Mouse (Mus musculus) limb, embryonic 12.5 days (tissue): Measurements from ENCODE around the gene Erv3. TPM values are rescaled to one million over a fixed set of nuclear protein-coding genes. Genes with fewer than 3 reads are reported as not detected.
A peak's percentile ranks its signal among the peaks of the same experiment; 100 is the strongest.

Experiments used
- ATAC-seq: fragments of 200-750 bp; cut with Nextera tagmentation; 2 replicates; pipeline ENCODE4 v1.8.0; 2017; ENCODE audit warnings: low read depth, moderate TSS enrichment; ENCODE audit not compliant: insufficient number of reproducible peaks, insufficient read depth, low FRiP score, low TSS enrichment
- H3K27ac ChIP-seq: fragments of 300-500 bp; sonication (generic); 2 replicates; pipeline ENCODE4 v1.5.1; 2016; ENCODE audit warnings: mild to moderate bottlenecking, moderate library complexity
- H3K27me3 ChIP-seq: fragments of 300-500 bp; sonication (generic); 2 replicates; pipeline ENCODE4 v1.6.1; 2016; ENCODE audit warnings: mild to moderate bottlenecking, moderate library complexity
- H3K36me3 ChIP-seq: fragments of 300-500 bp; sonication (generic); 2 replicates; pipeline ENCODE4 v1.6.1; 2016; ENCODE audit warnings: mild to moderate bottlenecking, moderate library complexity
- H3K4me1 ChIP-seq: fragments of 300-500 bp; sonication (generic); replicated peaks from 2 replicates; pipeline ENCODE4 v1.6.1; 2016
- H3K4me2 ChIP-seq: fragments of 300-500 bp; sonication (generic); 2 replicates; pipeline ENCODE4 v1.6.1; 2016; ENCODE audit warnings: mild to moderate bottlenecking, moderate library complexity
- H3K4me3 ChIP-seq: fragments of 300-500 bp; sonication (generic); replicated peaks from 2 replicates; pipeline ENCODE4 v1.5.1; 2016; ENCODE audit warnings: mild to moderate bottlenecking
- H3K9ac ChIP-seq: fragments of 300-500 bp; sonication (generic); replicated peaks from 2 replicates; pipeline ENCODE4 v1.6.1; 2016; ENCODE audit warnings: mild to moderate bottlenecking, moderate library complexity
- H3K9me3 ChIP-seq: fragments of 300-500 bp; sonication (generic); 2 replicates; pipeline ENCODE4 v1.6.1; 2016; ENCODE audit warnings: mild to moderate bottlenecking, moderate library complexity
- WGBS: fragments of 180-500 bp; shearing (Covaris S2); methylation state at CpG from one replicate; pipeline ENCODE4 v1.1.7; 2016; 5-methylcytosine and 5-hydroxymethylcytosine counted together
- polyA plus RNA-seq: library from polyadenylated mRNA; unstranded; fragments of >200 nt; fragmentation: Nextera tagmentation; extraction: Ambion mirVana; gene quantifications from 2 replicates; pipeline ENCODE4 v1.2.1, GENCODE M21; 2016

Erv3 gene
- polyA plus RNA-seq, 1 experiment from 2014 or later: not detected

- no peak overlapping the region for H3K9ac ChIP-seq
- no peaks in the 10 kb centered on the region for H3K4me1 ChIP-seq
- H3K27ac ChIP-seq: no peak overlapping the region
- H3K36me3 ChIP-seq: no peaks in the 10 kb centered on the region
- H3K4me2 ChIP-seq: no peak overlapping the region
- 93% methylated on average over 2 of the region's 2 CpGs for WGBS
- H3K4me3 ChIP-seq: no peak overlapping the region
- no peaks in the 10 kb centered on the region for H3K27me3 ChIP-seq
- no peaks in the 10 kb centered on the region for H3K9me3 ChIP-seq
- ATAC-seq: no peak
These were observed 4.8 kb upstream of the Erv3 start for GRCm38 (mm10) chr2:131864262-131864796.

GRCm38 (mm10) chr2:131863472-131863871 is 3.9 kb upstream of the Erv3 start:
- no peaks in the 10 kb centered on the region for H3K36me3 ChIP-seq
- 68% methylated on average over 3 of the region's 3 CpGs for whole genome bisulfite sequencing
- no peak overlapping the region for H3K9ac ChIP-seq
- H3K27ac ChIP-seq: no peak overlapping the region
- H3K4me2 ChIP-seq: no peak overlapping the region
- no peak overlapping the region for H3K4me3 ChIP-seq
- no peaks in the 10 kb centered on the region for H3K27me3 ChIP-seq
- no peak for ATAC-seq
- H3K9me3 ChIP-seq: no peaks in the 10 kb centered on the region
- H3K4me1 ChIP-seq: no peaks in the 10 kb centered on the region

- WGBS: 58% methylated on average over 3 of the region's 3 CpGs
- Histone ChIP-seq H3K4me2 (no peak overlapping the region), H3K27ac (no peak overlapping the region), H3K9me3 (no peaks in the 10 kb centered on the region), H3K9ac (no peak overlapping the region), H3K27me3 (no peaks in the 10 kb centered on the region), H3K4me3 (no peak overlapping the region), H3K36me3 (no peaks in the 10 kb centered on the region), H3K4me1 (no peaks in the 10 kb centered on the region)
- no peak for ATAC-seq
These were observed 3.2 kb upstream of the Erv3 start for GRCm38 (mm10) chr2:131862617-131863275.

GRCm38 (mm10) chr2:131857838-131858237 is 1.7 kb downstream of the Erv3 start:
- no peak overlapping the region for H3K9ac ChIP-seq
- no peak for ATAC-seq
- H3K4me1 ChIP-seq: 0 out of 2 replicates have a peak, but pooled peaks cover 4% of the 10 kb centered on the region
- no peaks in the 10 kb centered on the region for H3K9me3 ChIP-seq
- H3K27ac ChIP-seq: no peak overlapping the region
- no peaks in the 10 kb centered on the region for H3K27me3 ChIP-seq
- H3K4me2 ChIP-seq: no peak overlapping the region
- no peaks in the 10 kb centered on the region for H3K36me3 ChIP-seq
- H3K4me3 ChIP-seq: no peak overlapping the region

GRCm38 (mm10) chr2:131853719-131854118 is 5.8 kb downstream of the Erv3 start:
- Histone ChIP-seq H3K4me2 (no peak overlapping the region), H3K36me3 (no peaks in the 10 kb centered on the region), H3K4me1 (0 out of 2 replicates have a peak, but pooled peaks cover 9% of the 10 kb centered on the region), H3K4me3 (no peak overlapping the region), H3K9me3 (no peaks in the 10 kb centered on the region), H3K27ac (no peak overlapping the region), H3K27me3 (no peaks in the 10 kb centered on the region), H3K9ac (no peak overlapping the region)
- ATAC-seq: no peak
- WGBS: 74% methylated on average over 4 of the region's 4 CpGs

- Histone ChIP-seq H3K27ac (no peak overlapping the region), H3K4me2 (no peak overlapping the region), H3K36me3 (no peaks in the 10 kb centered on the region), H3K27me3 (no peaks in the 10 kb centered on the region), H3K9me3 (no peaks in the 10 kb centered on the region), H3K4me3 (no peak overlapping the region), H3K9ac (no peak overlapping the region), H3K4me1 (peaks cover 19% of the 10 kb centered on the region)
- no peak for ATAC-seq
- 89% methylated on average over 12 of the region's 12 CpGs for WGBS
These were observed 8.0 kb downstream of the Erv3 start for GRCm38 (mm10) chr2:131851333-131852092.

GRCm38 (mm10) chr2:131850047-131850446 is 9.5 kb downstream of the Erv3 start:
- H3K27ac ChIP-seq: no peak overlapping the region
- no peak overlapping the region for H3K4me2 ChIP-seq
- H3K4me3 ChIP-seq: no peak overlapping the region
- 98% methylated on average over 4 of the region's 4 CpGs for WGBS
- peaks cover 19% of the 10 kb centered on the region for H3K4me1 ChIP-seq
- no peaks in the 10 kb centered on the region for H3K27me3 ChIP-seq
- H3K36me3 ChIP-seq: no peaks in the 10 kb centered on the region
- H3K9ac ChIP-seq: no peak overlapping the region
- H3K9me3 ChIP-seq: no peaks in the 10 kb centered on the region
- no peak for ATAC-seq

- Histone ChIP-seq H3K4me3 (peak overlapping the region; percentile 18; the same call in 1 of the 2 replicates), H3K36me3 (no peaks in the 10 kb centered on the region), H3K4me1 (peaks cover 15% of the 10 kb centered on the region), H3K27ac (no peak overlapping the region; the same call in 1 of the 2 replicates), H3K27me3 (no peaks in the 10 kb centered on the region), H3K4me2 (peak overlapping the region; percentile 43), H3K9ac (no peak overlapping the region), H3K9me3 (no peaks in the 10 kb centered on the region)
- peak; percentile 94 for ATAC-seq
- 9% methylated on average over 10 of the region's 10 CpGs for WGBS
These were observed 11.8 kb downstream of the Erv3 start for GRCm38 (mm10) chr2:131847501-131848359.

- H3K4me3 ChIP-seq: no peak overlapping the region
- H3K9me3 ChIP-seq: no peaks in the 10 kb centered on the region
- no peak for ATAC-seq
- H3K36me3 ChIP-seq: no peaks in the 10 kb centered on the region
- no peaks in the 10 kb centered on the region for H3K27me3 ChIP-seq
- no peak overlapping the region for H3K9ac ChIP-seq
- no peak overlapping the region for H3K4me2 ChIP-seq
- no peak overlapping the region for H3K27ac ChIP-seq
- 63% methylated on average over 2 of the region's 2 CpGs for WGBS
- peaks cover 10% of the 10 kb centered on the region for H3K4me1 ChIP-seq
These were observed 12.7 kb downstream of the Erv3 start for GRCm38 (mm10) chr2:131846811-131847210.

- no peak overlapping the region for H3K27ac ChIP-seq
- no peaks in the 10 kb centered on the region for H3K27me3 ChIP-seq
- no peak overlapping the region for H3K9ac ChIP-seq
- no peaks in the 10 kb centered on the region for H3K9me3 ChIP-seq
- H3K36me3 ChIP-seq: no peaks in the 10 kb centered on the region
- 77% methylated on average over 11 of the region's 11 CpGs for WGBS
- peaks cover 10% of the 10 kb centered on the region for H3K4me1 ChIP-seq
- no peak overlapping the region for H3K4me3 ChIP-seq
- H3K4me2 ChIP-seq: no peak overlapping the region
- ATAC-seq: no peak
These were observed 13.3 kb downstream of the Erv3 start for GRCm38 (mm10) chr2:131846132-131846710.
